Mouse (Mus musculus) midbrain, embryonic 10.5 days (tissue): Measurements from ENCODE around the gene Col8a1. TPM values are rescaled to one million over a fixed set of nuclear protein-coding genes. Genes with fewer than 3 reads are reported as not detected.

Experiments used
- DNase-seq: peaks from one replicate; pipeline ENCODE4 v3.0.0-alpha.2; 2017; ENCODE audit warnings: low spot score
- H3K27ac ChIP-seq: fragments of 300-500 bp; sonication (generic); replicated peaks from 2 replicates; pipeline ENCODE4 v1.5.1; 2016; ENCODE audit warnings: mild to moderate bottlenecking
- H3K27me3 ChIP-seq: fragments of 300-500 bp; sonication (generic); 2 replicates; pipeline ENCODE4 v1.6.1; 2016; ENCODE audit warnings: low read depth, mild to moderate bottlenecking; ENCODE audit not compliant: poor library complexity, severe bottlenecking
- H3K36me3 ChIP-seq: fragments of 300-500 bp; sonication (generic); 2 replicates; pipeline ENCODE4 v1.6.1; 2016; ENCODE audit warnings: mild to moderate bottlenecking, moderate library complexity
- H3K4me1 ChIP-seq: fragments of 300-500 bp; sonication (generic); 2 replicates; pipeline ENCODE4 v1.6.1; 2016
- H3K4me3 ChIP-seq: fragments of 300-500 bp; sonication (generic); 2 replicates; pipeline ENCODE4 v1.5.1; 2016; ENCODE audit warnings: mild to moderate bottlenecking, moderate library complexity
- H3K9me3 ChIP-seq: fragments of 300-500 bp; sonication (generic); replicated peaks from 2 replicates; pipeline ENCODE4 v1.6.1; 2016; ENCODE audit warnings: mild to moderate bottlenecking
- WGBS: fragments of 180-500 bp; shearing (Covaris S2); methylation state at CpG from one replicate; pipeline ENCODE4 v1.1.7; 2016; 5-methylcytosine and 5-hydroxymethylcytosine counted together
- polyA plus RNA-seq: library from polyadenylated mRNA; unstranded; fragments of >200 nt; fragmentation: Nextera tagmentation; extraction: Ambion mirVana; gene quantifications from 2 replicates; pipeline ENCODE4 v1.2.1, GENCODE M21; 2016

Gene Col8a1
- polyA plus RNA-seq, 1 experiment from 2014 or later: 0.33 TPM

GRCm38 (mm10) chr16:57580041-57580440, 174.5 kb downstream of the Col8a1 start:
- H3K36me3 ChIP-seq: no peaks in the 10 kb centered on the region
- DNase-seq: no peak
- H3K27me3 ChIP-seq: no peaks in the 10 kb centered on the region
- H3K4me3 ChIP-seq: no peak overlapping the region
- WGBS: 75% methylated on average over 7 of the region's 7 CpGs
- H3K9me3 ChIP-seq: no peaks in the 10 kb centered on the region
- no peak overlapping the region for H3K27ac ChIP-seq
- H3K4me1 ChIP-seq: no peaks in the 10 kb centered on the region

DNA sequence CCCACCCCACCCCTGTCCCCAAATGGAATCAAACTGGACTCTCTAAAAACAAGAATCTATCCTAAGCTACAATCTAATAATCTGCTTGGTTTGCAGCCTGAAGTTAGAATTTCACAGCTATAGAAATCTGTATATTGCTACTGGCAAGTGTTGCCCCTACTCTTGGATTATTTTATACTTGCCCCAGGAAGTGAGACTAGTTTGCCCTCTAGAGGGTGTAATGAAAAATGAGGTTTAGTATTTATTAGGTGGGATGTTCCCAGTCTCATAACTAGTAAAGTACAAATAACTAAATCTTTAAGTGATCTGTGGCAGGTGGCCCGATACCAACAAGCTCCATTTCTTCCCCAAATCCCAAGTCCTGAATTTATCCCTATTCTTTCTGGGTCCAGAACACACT, 177.0 kb downstream of the Col8a1 start:
- H3K9me3 ChIP-seq: no peaks in the 10 kb centered on the region
- no peak overlapping the region for H3K27ac ChIP-seq
- no peaks in the 10 kb centered on the region for H3K4me1 ChIP-seq
- no peak for DNase-seq
- no peaks in the 10 kb centered on the region for H3K36me3 ChIP-seq
- WGBS: 82% methylated on average over 1 of the region's 1 CpGs
- no peaks in the 10 kb centered on the region for H3K27me3 ChIP-seq
- H3K4me3 ChIP-seq: no peak overlapping the region

- Histone ChIP-seq H3K36me3 (peaks cover 5% of the 10 kb centered on the region), H3K4me3 (no peak overlapping the region), H3K9me3 (no peaks in the 10 kb centered on the region), H3K4me1 (no peaks in the 10 kb centered on the region), H3K27me3 (no peaks in the 10 kb centered on the region), H3K27ac (no peak overlapping the region)
- DNase-seq: no peak
- 94% methylated on average over 1 of the region's 1 CpGs for WGBS
Observed at GRCm38 (mm10) chr16:57575764-57576388, 178.7 kb downstream of the Col8a1 start.

Other genes with a start within 250 kb of the Col8a1 start
- gene Cmss1, start 147.9 kb downstream of the Col8a1 start, polyA plus RNA-seq: 56.3 and 67.3 TPM in 2 replicates